Mouse (Mus musculus) liver, embryonic 16.5 days (tissue): Measurements from ENCODE around the gene Rab3d. TPM values are rescaled to one million over a fixed set of nuclear protein-coding genes. Genes with fewer than 3 reads are reported as not detected.
A peak's percentile ranks its signal among the peaks of the same experiment; 100 is the strongest.
"Not testable (repeated sequence)": the region's sequence is repeated elsewhere in the genome, so short reads cannot be mapped to it uniquely, and the experiment has no call there.

ENCODE experiments used
- ATAC-seq: fragments of 200-750 bp; cut with Nextera tagmentation; 2 replicates; pipeline ENCODE4 v1.8.0; 2017; ENCODE audit warnings: low read depth, mild to moderate bottlenecking, moderate number of reproducible peaks, moderate library complexity
- H3K27ac ChIP-seq: fragments of 300-500 bp; sonication (generic); 2 replicates; pipeline ENCODE4 v1.5.1; 2014; ENCODE audit warnings: mild to moderate bottlenecking, low read length
- H3K27me3 ChIP-seq: fragments of 300-500 bp; sonication (generic); 2 replicates; pipeline ENCODE4 v1.6.1; 2014; ENCODE audit warnings: low read depth, low read length, mixed read lengths; ENCODE audit not compliant: control insufficient read depth, insufficient read depth
- H3K36me3 ChIP-seq: fragments of 300-500 bp; sonication (generic); 2 replicates; pipeline ENCODE4 v1.6.1; 2014; ENCODE audit warnings: mild to moderate bottlenecking; ENCODE audit not compliant: control insufficient read depth, insufficient read depth
- H3K4me1 ChIP-seq: fragments of 300-500 bp; sonication (generic); 2 replicates; pipeline ENCODE4 v1.6.1; 2014; ENCODE audit warnings: low read depth, low read length, mixed read lengths; ENCODE audit not compliant: control insufficient read depth
- H3K4me2 ChIP-seq: fragments of 300-500 bp; sonication (generic); 2 replicates; pipeline ENCODE4 v1.6.1; 2014; ENCODE audit warnings: low read depth, low read length, mixed read lengths
- H3K4me3 ChIP-seq: fragments of 300-500 bp; sonication (generic); 2 replicates; pipeline ENCODE4 v1.5.1; 2014; ENCODE audit warnings: low read depth, mild to moderate bottlenecking, low read length
- H3K9ac ChIP-seq: fragments of 300-500 bp; sonication (generic); 2 replicates; pipeline ENCODE4 v1.6.1; 2014; ENCODE audit warnings: low read depth, low read length
- H3K9me3 ChIP-seq: fragments of 300-500 bp; sonication (generic); replicated peaks from 2 replicates; pipeline ENCODE4 v1.6.1; 2016; ENCODE audit warnings: low read length; ENCODE audit not compliant: control insufficient read depth
- WGBS: fragments of 180-500 bp; shearing (Covaris S2); extraction: QIAGEN DNeasy Blood & Tissue Kit; methylation state at CpG from one replicate; pipeline ENCODE4 v1.1.7; 2014; ENCODE audit not compliant: insufficient replicate concordance; 5-methylcytosine and 5-hydroxymethylcytosine counted together
- polyA plus RNA-seq: library from polyadenylated mRNA; unstranded; fragments of >200 nt; fragmentation: Nextera tagmentation; extraction: Ambion mirVana; gene quantifications from 2 replicates; pipeline ENCODE4 v1.2.1, GENCODE M21; 2015

Gene Rab3d
- polyA plus RNA-seq, 1 experiment from 2014 or later, result 13.9 TPM

GRCm38 (mm10) chr9:21865673-21866398, 52.2 kb downstream of the Rab3d start:
- Histone ChIP-seq H3K4me2 (no peak overlapping the region), H3K9ac (no peak overlapping the region), H3K9me3 (no peaks in the 10 kb centered on the region; the same call in 1 of the 2 replicates), H3K27me3 (no peaks in the 10 kb centered on the region), H3K27ac (no peak overlapping the region), H3K4me1 (no peaks in the 10 kb centered on the region; the same call in 1 of the 2 replicates), H3K36me3 (no peaks in the 10 kb centered on the region), H3K4me3 (no peak overlapping the region)
- ATAC-seq, result no peak
- 53% methylated on average over 5 of the region's 5 CpGs for WGBS

GRCm38 (mm10) chr9:21862181-21862580, 55.8 kb downstream of the Rab3d start:
- H3K9ac ChIP-seq, result no peak overlapping the region
- H3K36me3 ChIP-seq, result no peaks in the 10 kb centered on the region
- H3K4me2 ChIP-seq, result no peak overlapping the region
- no peak for ATAC-seq
- H3K27ac ChIP-seq, result no peak overlapping the region
- no peaks in the 10 kb centered on the region; the same call in 1 of the 2 replicates for H3K4me1 ChIP-seq
- no peak overlapping the region for H3K4me3 ChIP-seq
- H3K27me3 ChIP-seq, result no peaks in the 10 kb centered on the region
- no peaks in the 10 kb centered on the region; the same call in 1 of the 2 replicates for H3K9me3 ChIP-seq
- WGBS, result 70% methylated on average over 1 of the region's 1 CpGs

GRCm38 (mm10) chr9:21860349-21860748, 57.6 kb downstream of the Rab3d start:
- H3K9ac ChIP-seq, ATAC-seq, H3K36me3 ChIP-seq, H3K27me3 ChIP-seq, H3K4me1 ChIP-seq, H3K4me3 ChIP-seq, H3K27ac ChIP-seq, H3K9me3 ChIP-seq, H3K4me2 ChIP-seq: not testable (repeated sequence)
- WGBS, result 62% methylated on average over 6 of the region's 6 CpGs

GRCm38 (mm10) chr9:21859606-21860005, 58.4 kb downstream of the Rab3d start:
- Histone ChIP-seq H3K9ac (no peak overlapping the region), H3K27ac (no peak overlapping the region), H3K27me3 (no peaks in the 10 kb centered on the region), H3K4me3 (no peak overlapping the region), H3K9me3 (no peaks in the 10 kb centered on the region; the same call in 1 of the 2 replicates), H3K36me3 (no peaks in the 10 kb centered on the region), H3K4me1 (no peaks in the 10 kb centered on the region; the same call in 1 of the 2 replicates), H3K4me2 (no peak overlapping the region)
- no peak for ATAC-seq
- WGBS, result 53% methylated on average over 3 of the region's 3 CpGs

GRCm38 (mm10) chr9:21858084-21858483, 59.9 kb downstream of the Rab3d start:
- H3K36me3 ChIP-seq, result no peaks in the 10 kb centered on the region
- peak; percentile 53; the same call in 1 of the 2 replicates for ATAC-seq
- WGBS, result 47% methylated on average over 6 of the region's 6 CpGs
- H3K27me3 ChIP-seq, result no peaks in the 10 kb centered on the region
- H3K4me1 ChIP-seq, result no peaks in the 10 kb centered on the region
- no peak overlapping the region for H3K4me3 ChIP-seq
- H3K27ac ChIP-seq, result no peak overlapping the region
- no peaks in the 10 kb centered on the region; the same call in 1 of the 2 replicates for H3K9me3 ChIP-seq
- no peak overlapping the region for H3K4me2 ChIP-seq
- H3K9ac ChIP-seq, result no peak overlapping the region

GRCm38 (mm10) chr9:21857501-21857900, 60.5 kb downstream of the Rab3d start:
- Histone ChIP-seq H3K27me3 (no peaks in the 10 kb centered on the region), H3K9me3 (no peaks in the 10 kb centered on the region; the same call in 1 of the 2 replicates), H3K27ac (no peak overlapping the region), H3K4me1 (peaks cover 4% of the 10 kb centered on the region), H3K4me3 (no peak overlapping the region), H3K4me2 (no peak overlapping the region), H3K36me3 (no peaks in the 10 kb centered on the region), H3K9ac (no peak overlapping the region)
- no peak for ATAC-seq
- 45% methylated on average over 2 of the region's 2 CpGs for WGBS

Other genes with a start within 250 kb of the Rab3d start
- 23.9 and 29.3 TPM in 2 replicates for gene Ldlr, start 194.7 kb downstream of the Rab3d start, polyA plus RNA-seq
- 68.0 and 75.7 TPM in 2 replicates for gene Spc24, start 157.9 kb downstream of the Rab3d start, polyA plus RNA-seq
- gene Kank2, start 119.4 kb downstream of the Rab3d start, polyA plus RNA-seq, result 3.8 and 5.0 TPM in 2 replicates
- 51.1 and 55.7 TPM in 2 replicates for gene Angptl8, start 82.7 kb downstream of the Rab3d start, polyA plus RNA-seq
- gene Dock6, start 65.6 kb downstream of the Rab3d start, polyA plus RNA-seq, result 5.0 and 5.3 TPM in 2 replicates
- gene Ccdc159, start 9.3 kb upstream of the Rab3d start, polyA plus RNA-seq, result 1.3 and 1.6 TPM in 2 replicates
- gene Tmem205, start 9.4 kb upstream of the Rab3d start, polyA plus RNA-seq, result 172 and 194 TPM in 2 replicates
- 0.96 and 1.4 TPM in 2 replicates for gene Plppr2, start 18.8 kb upstream of the Rab3d start, polyA plus RNA-seq
- 2.1 and 2.3 TPM in 2 replicates for gene Swsap1, start 37.6 kb upstream of the Rab3d start, polyA plus RNA-seq
- gene Epor, start 45.3 kb upstream of the Rab3d start, polyA plus RNA-seq, result 115 and 116 TPM in 2 replicates
- 0.14 and 0.32 TPM in 2 replicates for gene Rgl3, start 71.3 kb upstream of the Rab3d start, polyA plus RNA-seq
- 0.05 TPM in 1 of 2 replicates, not detected in the other for gene Ccdc151, start 84.4 kb upstream of the Rab3d start, polyA plus RNA-seq
- 51.2 and 52.5 TPM in 2 replicates for gene Prkcsh, start 84.6 kb upstream of the Rab3d start, polyA plus RNA-seq
- gene Elavl3, start 133.8 kb upstream of the Rab3d start, polyA plus RNA-seq, result 0.04 TPM in 1 of 2 replicates, not detected in the other
- not detected in 2 replicates for gene Gm49318, start 153.1 kb upstream of the Rab3d start, polyA plus RNA-seq
- gene Zfp653, start 153.2 kb upstream of the Rab3d start, polyA plus RNA-seq, result 5.7 and 6.2 TPM in 2 replicates
- 21.1 and 22.2 TPM in 2 replicates for gene Ecsit, start 167.2 kb upstream of the Rab3d start, polyA plus RNA-seq
- gene Cnn1, start 181.0 kb upstream of the Rab3d start, polyA plus RNA-seq, result 0.22 and 1.8 TPM in 2 replicates
- 77.8 and 78.7 TPM in 2 replicates for gene Elof1, start 199.0 kb upstream of the Rab3d start, polyA plus RNA-seq
- gene Acp5, start 217.5 kb upstream of the Rab3d start, polyA plus RNA-seq, result 228 and 240 TPM in 2 replicates
- 28.9 and 34.6 TPM in 2 replicates for gene Pigyl, start 238.7 kb upstream of the Rab3d start, polyA plus RNA-seq